Mouse (Mus musculus) stomach, embryonic 15.5 days (tissue): ENCODE measurements around the gene Fut7. TPM values are rescaled to one million over a fixed set of nuclear protein-coding genes. Genes with fewer than 3 reads are reported as not detected.
A peak's percentile ranks its signal among the peaks of the same experiment; 100 is the strongest.

Experiments
- ATAC-seq: fragments of 200-750 bp; cut with Nextera tagmentation; 2 replicates; pipeline ENCODE4 v1.8.0; 2017; ENCODE audit warnings: low read depth, moderate number of reproducible peaks, moderate TSS enrichment; ENCODE audit not compliant: insufficient read depth, low FRiP score
- H3K27ac ChIP-seq: fragments of 300-500 bp; sonication (generic); 2 replicates; pipeline ENCODE4 v1.5.1; 2015; ENCODE audit warnings: mild to moderate bottlenecking, inconsistent platforms
- H3K27me3 ChIP-seq: fragments of 300-500 bp; sonication (generic); replicated peaks from 2 replicates; pipeline ENCODE4 v1.6.1; 2015; ENCODE audit warnings: inconsistent platforms
- H3K36me3 ChIP-seq: fragments of 300-500 bp; sonication (generic); 2 replicates; pipeline ENCODE4 v1.6.1; 2015; ENCODE audit warnings: inconsistent platforms
- H3K4me1 ChIP-seq: fragments of 300-500 bp; sonication (generic); 2 replicates; pipeline ENCODE4 v1.6.1; 2015; ENCODE audit warnings: inconsistent platforms
- H3K4me2 ChIP-seq: fragments of 300-500 bp; sonication (generic); 2 replicates; pipeline ENCODE4 v1.6.1; 2015; ENCODE audit warnings: mild to moderate bottlenecking, inconsistent platforms
- H3K4me3 ChIP-seq: fragments of 300-500 bp; sonication (generic); replicated peaks from 2 replicates; pipeline ENCODE4 v1.5.1; 2015; ENCODE audit warnings: inconsistent platforms
- H3K9ac ChIP-seq: fragments of 300-500 bp; sonication (generic); 2 replicates; pipeline ENCODE4 v1.6.1; 2015; ENCODE audit warnings: inconsistent platforms
- H3K9me3 ChIP-seq: fragments of 300-500 bp; sonication (generic); 2 replicates; pipeline ENCODE4 v1.6.1; 2016; ENCODE audit warnings: inconsistent platforms
- WGBS: fragments of 180-500 bp; shearing (Covaris S2); methylation state at CpG from one replicate; pipeline ENCODE4 v1.1.7; 2015; 5-methylcytosine and 5-hydroxymethylcytosine counted together
- polyA plus RNA-seq: library from polyadenylated mRNA; unstranded; fragments of >200 nt; fragmentation: Nextera tagmentation; extraction: Ambion mirVana; gene quantifications from 2 replicates; pipeline ENCODE4 v1.2.1, GENCODE M21; 2015

Fut7 gene
- polyA plus RNA-seq, 1 experiment from 2014 or later = 0.30 TPM

DNA sequence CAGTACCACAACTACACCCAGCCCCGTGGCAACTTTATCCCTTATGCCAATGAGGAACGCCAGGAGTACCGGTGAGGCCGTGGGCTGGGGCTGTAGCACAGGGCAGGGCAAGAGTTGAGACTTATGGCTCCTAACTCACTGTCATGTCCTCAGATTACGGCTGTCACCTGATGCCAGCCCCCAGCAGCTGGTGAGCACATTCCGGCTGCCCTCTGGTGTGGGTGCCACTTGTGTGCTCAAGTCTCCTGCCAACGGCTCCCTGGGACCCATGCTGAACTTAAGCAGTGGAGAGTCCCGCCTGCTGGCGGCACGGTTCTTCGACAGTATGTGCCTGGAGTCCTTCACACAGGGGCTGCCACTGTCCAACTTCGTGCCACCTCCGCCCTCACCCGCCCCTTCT, 19.6 kb downstream of the Fut7 start:
- no peak for ATAC-seq
- Histone ChIP-seq H3K9me3 (no peaks in the 10 kb centered on the region), H3K27ac (no peak overlapping the region), H3K4me2 (no peak overlapping the region), H3K27me3 (no peaks in the 10 kb centered on the region), H3K36me3 (0 out of 2 replicates have a peak, but pooled peaks cover 5% of the 10 kb centered on the region), H3K9ac (no peak overlapping the region), H3K4me1 (no peaks in the 10 kb centered on the region), H3K4me3 (no peak overlapping the region)
- 92% methylated on average over 14 of the region's 14 CpGs for WGBS

DNA sequence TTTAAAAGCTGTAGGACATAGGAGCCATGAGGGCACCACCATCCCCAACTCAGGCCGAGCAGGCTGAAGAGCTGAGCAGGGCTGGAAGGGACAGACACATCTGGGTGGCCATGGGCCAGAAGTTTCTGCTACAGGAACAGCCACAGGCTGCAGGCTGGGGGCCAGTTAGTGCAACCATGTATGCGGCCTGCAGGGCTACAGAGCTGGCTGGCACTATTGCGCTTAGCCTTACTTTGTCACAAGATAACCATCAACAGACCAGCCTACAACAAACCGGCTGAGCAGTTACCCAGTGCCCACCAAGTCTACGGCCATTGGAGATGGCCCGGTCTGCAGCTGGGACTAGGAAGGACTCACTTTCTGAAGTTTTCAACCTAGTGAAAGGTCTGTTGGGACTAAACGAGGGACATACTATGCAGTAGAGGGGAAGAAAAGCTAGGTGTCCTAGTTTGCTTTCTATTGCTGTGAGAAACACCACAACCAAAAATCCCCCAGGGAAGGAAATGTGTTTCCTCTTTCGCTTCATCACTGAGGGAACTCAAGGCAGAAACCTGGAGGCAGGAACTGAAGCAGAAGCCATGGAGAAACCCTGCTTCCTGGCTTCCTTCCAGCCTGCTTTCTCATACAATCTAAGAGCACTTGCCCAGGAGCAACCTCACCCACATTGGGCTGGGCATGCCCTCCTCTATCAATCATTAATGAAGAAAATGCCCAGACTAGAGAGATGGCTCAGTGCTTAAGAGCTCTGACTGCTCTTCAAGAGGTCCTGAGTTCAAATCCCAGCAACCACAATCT, 28.0 kb downstream of the Fut7 start:
- Histone ChIP-seq H3K36me3 (no peaks in the 10 kb centered on the region), H3K9me3 (no peaks in the 10 kb centered on the region), H3K4me3 (no peak overlapping the region), H3K4me1 (no peaks in the 10 kb centered on the region), H3K9ac (no peak overlapping the region), H3K27me3 (no peaks in the 10 kb centered on the region), H3K27ac (no peak overlapping the region), H3K4me2 (no peak overlapping the region)
- WGBS = 81% methylated on average over 8 of the region's 8 CpGs
- no peak for ATAC-seq

GRCm38 (mm10) chr2:25452951-25453350, 29.9 kb downstream of the Fut7 start:
- no peaks in the 10 kb centered on the region for H3K27me3 ChIP-seq
- H3K4me1 ChIP-seq = no peaks in the 10 kb centered on the region
- no peak overlapping the region for H3K27ac ChIP-seq
- H3K4me3 ChIP-seq = no peak overlapping the region
- H3K9me3 ChIP-seq = no peaks in the 10 kb centered on the region
- H3K9ac ChIP-seq = no peak overlapping the region
- no peaks in the 10 kb centered on the region for H3K36me3 ChIP-seq
- no peak for ATAC-seq
- WGBS = 52% methylated on average over 1 of the region's 1 CpGs
- H3K4me2 ChIP-seq = no peak overlapping the region

- ATAC-seq = 0 out of 2 replicates have a peak, but pooled peaks have one; percentile 29
- no peak within 1 kb of the TSS for H3K9ac ChIP-seq
Observed at GRCm38 (mm10) chr2:25456205-25456953, 33.3 kb downstream of the Fut7 start, which contains the start of gene Clic3. Gene Clic3 (plus strand): TSS chr2:25456838.

GRCm38 (mm10) chr2:25457022-25457896, 34.2 kb downstream of the Fut7 start:
- Histone ChIP-seq H3K27ac (peak overlapping the region; percentile 35; the same call in 1 of the 2 replicates), H3K4me2 (peak overlapping the region; percentile 16; the same call in 1 of the 2 replicates), H3K36me3 (no peaks in the 10 kb centered on the region), H3K9ac (no peak overlapping the region), H3K4me3 (0 out of 2 replicates have a peak overlapping the region, but pooled peaks have one; percentile 9), H3K4me1 (peaks cover 27% of the 10 kb centered on the region), H3K9me3 (no peaks in the 10 kb centered on the region), H3K27me3 (no peaks in the 10 kb centered on the region)
- 87% methylated on average over 9 of the region's 9 CpGs for WGBS
- ATAC-seq = no peak

More at GRCm38 (mm10) chr2:25456205-25456953, 33.3 kb downstream of the Fut7 start, which contains the start of gene Clic3:
- Histone ChIP-seq H3K27me3 (no peaks in the 10 kb centered on the region), H3K36me3 (no peaks in the 10 kb centered on the region), H3K4me1 (peaks cover 25% of the 10 kb centered on the region), H3K4me3 (0 out of 2 replicates have a peak within 1 kb of the TSS, but pooled peaks have one; percentile 9), H3K27ac (peak within 1 kb of the TSS; percentile 35; the same call in 1 of the 2 replicates), H3K9me3 (no peaks in the 10 kb centered on the region), H3K4me2 (peak within 1 kb of the TSS; percentile 19; the same call in 1 of the 2 replicates)
- 51% methylated on average over 14 of the region's 14 CpGs for WGBS

- H3K27ac ChIP-seq = peak overlapping the region; percentile 53
- no peaks in the 10 kb centered on the region for H3K9me3 ChIP-seq
- H3K4me3 ChIP-seq = no peak overlapping the region
- ATAC-seq = peak; percentile 37
- H3K9ac ChIP-seq = no peak overlapping the region
- WGBS = 56% methylated on average over 5 of the region's 5 CpGs
- peak overlapping the region; percentile 91; the same call in 1 of the 2 replicates for H3K4me2 ChIP-seq
- no peaks in the 10 kb centered on the region for H3K36me3 ChIP-seq
- H3K27me3 ChIP-seq = no peaks in the 10 kb centered on the region
- H3K4me1 ChIP-seq = peaks cover 27% of the 10 kb centered on the region
Observed at GRCm38 (mm10) chr2:25458911-25459310, 35.8 kb downstream of the Fut7 start.

GRCm38 (mm10) chr2:25460135-25460534, 37.1 kb downstream of the Fut7 start:
- 30% methylated on average over 5 of the region's 5 CpGs for WGBS
- Histone ChIP-seq H3K4me2 (peak overlapping the region; percentile 91), H3K9ac (peak overlapping the region; percentile 73), H3K9me3 (no peaks in the 10 kb centered on the region), H3K4me1 (peaks cover 27% of the 10 kb centered on the region), H3K27me3 (no peaks in the 10 kb centered on the region), H3K27ac (peak overlapping the region; percentile 94), H3K36me3 (no peaks in the 10 kb centered on the region), H3K4me3 (peak overlapping the region; percentile 76)
- ATAC-seq = no peak

- Histone ChIP-seq H3K27ac (peak within 1 kb of the TSS; percentile 94), H3K4me2 (peak within 1 kb of the TSS; percentile 91), H3K27me3 (no peaks in the 10 kb centered on the region), H3K9me3 (no peaks in the 10 kb centered on the region), H3K4me1 (peaks cover 27% of the 10 kb centered on the region), H3K9ac (peak within 1 kb of the TSS; percentile 73), H3K36me3 (no peaks in the 10 kb centered on the region), H3K4me3 (peak within 1 kb of the TSS; percentile 76)
- under 1% methylated on average over 48 of the region's 48 CpGs for WGBS
- peak; percentile 87 for ATAC-seq
Observed at GRCm38 (mm10) chr2:25460551-25461309, 37.7 kb downstream of the Fut7 start, which contains the start of gene Paxx. Gene Paxx (minus strand): TSS chr2:25461094.

DNA sequence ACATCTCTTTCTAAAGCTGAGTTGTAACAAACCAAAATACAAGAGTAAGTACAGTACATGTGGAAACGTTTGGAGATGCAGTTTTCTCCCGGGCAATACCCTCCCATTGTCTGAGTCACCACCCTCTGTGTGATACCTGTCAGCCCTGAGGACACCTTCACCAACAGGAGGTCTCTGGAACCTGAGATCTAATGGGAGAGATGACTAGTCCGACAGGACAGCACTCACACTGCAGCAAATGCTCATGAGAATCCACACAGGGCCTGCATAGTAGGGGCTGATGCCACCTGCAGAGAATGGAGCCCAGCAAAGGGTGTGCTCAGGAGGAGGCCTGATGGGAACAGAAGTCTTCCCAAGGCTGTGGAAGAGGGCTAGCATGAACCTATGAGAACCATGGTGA, 38.3 kb downstream of the Fut7 start:
- peak overlapping the region; percentile 76 for H3K4me3 ChIP-seq
- H3K36me3 ChIP-seq = no peaks in the 10 kb centered on the region
- peak overlapping the region; percentile 91 for H3K4me2 ChIP-seq
- H3K4me1 ChIP-seq = peaks cover 27% of the 10 kb centered on the region
- H3K27me3 ChIP-seq = no peaks in the 10 kb centered on the region
- ATAC-seq = no peak
- H3K9ac ChIP-seq = no peak overlapping the region
- peak overlapping the region; percentile 67 for H3K27ac ChIP-seq
- 22% methylated on average over 3 of the region's 3 CpGs for WGBS
- no peaks in the 10 kb centered on the region for H3K9me3 ChIP-seq

DNA sequence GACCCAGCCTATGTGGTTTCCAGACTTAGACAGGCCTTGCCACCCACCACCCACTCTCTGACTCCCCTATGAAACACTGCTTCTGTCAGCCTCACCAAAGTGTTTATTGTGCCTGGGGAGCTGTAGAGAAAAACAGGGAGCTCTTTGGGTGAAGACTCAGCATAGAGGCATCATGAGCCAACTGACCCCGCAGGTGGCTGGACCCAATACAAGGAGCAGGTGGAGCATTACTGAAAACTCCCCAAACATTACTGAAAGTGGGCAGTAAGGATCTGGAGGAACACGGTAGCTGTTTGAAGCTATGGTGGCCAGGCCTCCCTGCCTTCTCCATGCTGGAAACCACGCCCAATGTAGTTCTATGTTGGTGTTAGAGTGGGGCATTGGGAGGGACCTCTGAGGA, 40.6 kb downstream of the Fut7 start:
- no peak for ATAC-seq
- Histone ChIP-seq H3K9me3 (no peaks in the 10 kb centered on the region), H3K27ac (no peak overlapping the region), H3K27me3 (no peaks in the 10 kb centered on the region), H3K9ac (no peak overlapping the region), H3K4me1 (peaks cover 22% of the 10 kb centered on the region), H3K4me3 (no peak overlapping the region), H3K36me3 (no peaks in the 10 kb centered on the region), H3K4me2 (no peak overlapping the region)
- 76% methylated on average over 3 of the region's 3 CpGs for WGBS
